Mouse (Mus musculus) 416B (cell line): ENCODE results near the gene Ercc6.

Source experiments
- DNase-seq: peaks from one replicate; pipeline ENCODE4 v3.0.0; 2011; ENCODE audit warnings: low read depth

The Ercc6 gene

GRCm38 (mm10) chr14:32513336-32514032 is at the start of gene Ercc6:
Gene Ercc6 (plus strand): TSS chr14:32513521.
- peak; percentile 95 for DNase-seq

GRCm38 (mm10) chr14:32464601-32465505 is 48.5 kb upstream of the Ercc6 start, which contains the start of gene Slc18a3:
Gene Slc18a3 (minus strand): TSS chr14:32464850.
- DNase-seq, result no peak

DNA sequence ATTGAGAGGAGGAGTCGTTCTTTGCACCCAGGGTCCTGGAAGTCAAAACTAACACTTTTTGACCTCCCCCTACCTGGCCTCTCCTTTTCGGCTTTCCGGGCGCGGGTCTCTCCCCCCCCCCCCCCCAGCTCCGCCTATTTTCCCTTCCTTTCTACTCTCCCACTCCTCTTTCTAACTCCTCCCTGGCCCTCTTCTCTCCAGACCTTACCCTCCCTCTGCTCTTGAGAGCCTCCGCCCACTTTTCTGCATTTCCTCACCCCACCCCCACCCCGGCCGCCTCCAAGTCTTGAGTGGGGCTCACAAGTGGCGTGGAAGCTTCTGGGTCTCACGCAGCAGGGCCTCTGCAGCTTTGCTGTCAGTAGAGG is 47.8 kb upstream of the Ercc6 start:
- DNase-seq, result no peak

DNA sequence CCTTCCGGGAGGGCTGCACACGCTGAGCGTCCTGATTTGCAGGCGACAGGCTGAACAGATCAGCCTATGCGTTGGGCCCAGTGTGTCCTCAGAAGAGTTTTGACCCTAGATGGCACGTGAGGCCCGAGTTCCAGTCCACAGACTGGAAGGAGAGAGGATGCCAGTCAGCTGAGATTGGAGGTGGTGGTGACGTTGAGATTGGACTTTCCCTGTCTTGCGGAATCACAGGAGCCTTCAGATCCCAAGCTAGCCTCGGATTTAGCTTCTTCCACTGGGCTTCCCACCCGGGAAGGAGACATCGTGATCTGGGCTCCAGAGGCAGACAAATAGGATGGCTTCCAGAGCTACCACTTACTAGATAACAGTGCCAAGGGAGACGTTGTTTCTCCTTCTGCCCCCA is 47.4 kb upstream of the Ercc6 start, which contains the start of gene Chat:
TSS of gene Chat (minus strand) at position 101 of the 400 bp plus-strand sequence.
- DNase-seq, result no peak

DNA sequence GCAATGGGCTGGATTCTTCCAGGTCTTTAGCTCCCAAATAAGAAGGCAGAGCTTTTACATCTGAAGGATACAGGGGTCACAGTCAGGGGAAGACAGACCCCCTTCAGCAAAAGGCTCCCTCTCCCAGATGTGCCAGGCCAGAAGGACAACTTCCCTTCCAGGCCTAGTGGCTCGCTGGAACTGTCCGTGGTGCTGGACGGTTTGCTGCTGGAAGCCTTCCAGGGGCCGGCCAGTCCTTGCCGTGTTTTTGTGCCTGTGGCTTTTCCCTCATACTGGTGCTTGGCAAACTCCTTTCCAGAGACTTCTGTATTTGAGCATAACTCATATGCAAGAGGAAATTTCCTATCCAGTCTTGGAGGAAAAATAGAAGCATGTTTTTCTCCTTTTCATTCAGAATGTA is 45.7 kb upstream of the Ercc6 start:
- DNase-seq, result peak; percentile 48

GRCm38 (mm10) chr14:32472996-32473395 is 40.3 kb upstream of the Ercc6 start:
- DNase-seq, result peak; percentile 71

GRCm38 (mm10) chr14:32476559-32476958 is 36.8 kb upstream of the Ercc6 start:
- DNase-seq, result no peak

GRCm38 (mm10) chr14:32477581-32477980 is 35.7 kb upstream of the Ercc6 start:
- DNase-seq, result no peak

GRCm38 (mm10) chr14:32482061-32482460 is 31.3 kb upstream of the Ercc6 start:
- DNase-seq, result peak; percentile 75

- peak; percentile 86 for DNase-seq
Measured at GRCm38 (mm10) chr14:32492521-32492920, 20.8 kb upstream of the Ercc6 start.

DNA sequence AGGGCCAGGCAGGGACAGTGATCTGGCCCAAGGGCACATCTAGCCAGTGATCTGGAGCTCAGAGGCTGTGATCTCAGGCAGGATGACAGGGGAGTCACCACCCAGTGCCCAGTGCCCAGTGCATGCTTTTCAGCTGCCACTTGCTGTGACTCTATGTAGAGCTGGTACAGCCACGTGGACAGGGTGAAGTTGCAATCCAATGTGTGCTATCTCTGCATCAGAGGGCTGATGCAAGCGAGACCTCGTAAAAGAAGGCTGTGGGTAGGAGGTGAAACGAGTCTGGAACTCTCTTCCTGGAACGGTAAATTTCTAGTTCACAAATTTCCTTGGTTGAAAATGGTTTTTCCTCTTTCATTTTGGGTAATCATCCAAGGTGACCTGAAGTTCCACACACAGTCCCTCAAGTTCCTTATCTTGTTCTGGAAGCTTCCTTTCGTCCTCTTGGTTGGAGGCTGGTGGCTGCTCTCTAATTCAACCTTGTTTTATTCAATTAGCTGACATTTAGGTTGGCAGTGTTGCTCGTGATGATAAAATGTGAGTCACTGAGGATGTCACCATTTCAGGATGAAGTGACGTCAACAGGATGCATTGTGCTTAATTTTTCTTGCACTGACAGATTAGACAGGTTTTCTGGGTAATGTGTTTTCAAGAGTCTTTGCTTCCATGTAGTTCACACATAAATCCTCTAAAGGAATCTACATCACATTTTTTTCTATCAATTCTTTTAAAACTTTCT is 17.0 kb upstream of the Ercc6 start:
- peak; percentile 91 for DNase-seq

DNA sequence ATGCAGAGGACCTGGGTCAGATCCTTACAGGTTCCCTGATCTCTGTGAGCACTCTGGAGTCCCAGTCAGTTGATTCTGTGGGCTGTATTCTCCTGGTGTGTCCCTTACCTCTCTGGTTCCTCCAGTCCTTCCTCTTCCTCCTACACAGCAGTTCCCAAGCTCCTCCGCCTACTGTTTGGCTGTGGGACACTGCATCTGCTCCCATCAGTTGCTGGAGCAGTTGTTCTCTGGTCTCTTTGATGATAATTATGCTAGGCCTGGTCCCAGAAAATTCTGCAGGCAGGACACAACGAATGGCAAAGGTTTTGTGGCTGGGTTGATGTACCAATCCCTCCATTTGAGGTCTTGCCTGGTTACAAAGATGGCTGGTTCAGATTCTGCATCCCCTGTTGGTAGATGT is 12.0 kb upstream of the Ercc6 start:
- DNase-seq, result no peak

DNA sequence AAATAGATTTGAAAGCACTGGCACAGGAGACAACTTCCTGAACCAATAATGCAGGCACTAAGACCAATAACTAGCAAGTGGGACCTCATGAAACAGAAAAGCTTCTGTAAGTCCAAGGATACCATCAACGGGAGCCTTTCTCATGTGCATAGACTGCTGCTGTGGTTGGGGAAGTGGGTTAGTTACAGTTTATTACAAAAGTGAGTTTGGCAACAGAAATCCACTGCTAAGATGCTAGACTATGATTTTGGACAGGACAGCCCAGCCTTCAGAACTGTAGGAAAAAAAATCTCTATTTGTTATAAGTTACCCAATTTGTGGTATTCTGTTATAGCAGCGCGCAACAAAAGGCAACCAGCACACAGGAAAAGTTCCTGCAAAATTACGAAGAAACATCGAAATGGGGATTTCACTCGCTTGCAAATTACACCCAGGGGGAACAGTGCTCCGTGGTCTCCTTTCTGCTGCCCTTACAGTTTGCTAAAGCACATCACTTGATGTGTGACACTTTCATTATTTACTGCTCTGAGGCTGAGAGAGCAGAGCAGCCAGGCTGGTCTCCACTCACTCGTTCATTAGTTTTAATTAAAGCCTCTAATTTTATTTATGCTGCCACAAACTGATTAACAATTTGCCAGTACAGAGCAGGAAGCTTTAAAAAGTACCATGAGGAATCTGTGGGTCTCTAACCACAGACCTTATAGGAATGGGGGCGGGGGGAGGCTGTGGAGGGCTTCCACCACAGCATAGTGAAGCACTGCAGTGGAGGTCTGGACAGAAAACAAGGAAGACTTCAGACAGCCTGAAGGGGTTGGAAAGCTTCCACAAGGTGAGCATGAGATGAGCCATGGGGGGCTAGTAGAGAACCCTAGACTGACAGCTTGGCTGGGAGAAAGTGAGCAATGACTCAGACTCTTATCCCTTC is 10.3 kb upstream of the Ercc6 start:
- DNase-seq, result peak; percentile 72

DNA sequence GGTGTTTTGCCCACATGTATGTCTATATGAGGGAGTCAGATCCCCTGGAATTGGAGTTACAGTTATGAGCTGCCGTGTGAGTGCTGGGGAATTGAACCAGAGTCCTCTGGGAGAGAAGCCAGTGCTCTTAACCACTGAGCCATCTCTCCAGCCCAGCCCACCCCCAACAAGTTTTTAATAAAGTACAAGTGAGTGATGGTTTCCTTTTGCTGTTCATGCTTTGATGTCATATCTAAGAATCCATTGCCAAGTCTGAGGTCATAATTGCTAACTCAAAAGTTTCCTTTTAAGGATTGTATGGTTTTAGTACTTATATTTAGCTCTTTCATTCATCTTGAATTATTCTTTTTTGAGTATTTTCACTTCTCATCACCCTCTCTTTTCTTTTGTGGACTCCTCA is 9.4 kb upstream of the Ercc6 start:
- DNase-seq, result no peak

DNA sequence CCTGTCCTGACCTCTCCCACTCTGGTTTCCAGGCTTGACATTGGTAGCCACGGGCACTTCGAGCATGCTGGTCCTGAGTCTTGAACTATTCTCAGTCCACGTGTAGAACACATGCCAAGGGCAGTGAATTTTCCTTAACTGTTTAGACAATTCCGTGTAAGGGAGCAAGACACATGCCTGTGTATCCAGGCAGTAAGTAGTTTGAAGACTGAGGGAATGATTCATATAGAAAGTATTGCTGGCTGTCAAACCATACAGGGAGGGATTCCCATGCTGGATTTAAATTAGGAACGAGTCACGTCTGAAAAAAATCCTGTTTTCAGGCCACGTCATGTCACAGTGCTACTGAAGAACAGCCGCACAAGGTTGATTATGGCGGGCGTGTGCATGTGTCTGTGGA is 7.0 kb upstream of the Ercc6 start:
- DNase-seq, result no peak

- DNase-seq, result no peak
Measured at GRCm38 (mm10) chr14:32507216-32507615, 6.1 kb upstream of the Ercc6 start.

DNA sequence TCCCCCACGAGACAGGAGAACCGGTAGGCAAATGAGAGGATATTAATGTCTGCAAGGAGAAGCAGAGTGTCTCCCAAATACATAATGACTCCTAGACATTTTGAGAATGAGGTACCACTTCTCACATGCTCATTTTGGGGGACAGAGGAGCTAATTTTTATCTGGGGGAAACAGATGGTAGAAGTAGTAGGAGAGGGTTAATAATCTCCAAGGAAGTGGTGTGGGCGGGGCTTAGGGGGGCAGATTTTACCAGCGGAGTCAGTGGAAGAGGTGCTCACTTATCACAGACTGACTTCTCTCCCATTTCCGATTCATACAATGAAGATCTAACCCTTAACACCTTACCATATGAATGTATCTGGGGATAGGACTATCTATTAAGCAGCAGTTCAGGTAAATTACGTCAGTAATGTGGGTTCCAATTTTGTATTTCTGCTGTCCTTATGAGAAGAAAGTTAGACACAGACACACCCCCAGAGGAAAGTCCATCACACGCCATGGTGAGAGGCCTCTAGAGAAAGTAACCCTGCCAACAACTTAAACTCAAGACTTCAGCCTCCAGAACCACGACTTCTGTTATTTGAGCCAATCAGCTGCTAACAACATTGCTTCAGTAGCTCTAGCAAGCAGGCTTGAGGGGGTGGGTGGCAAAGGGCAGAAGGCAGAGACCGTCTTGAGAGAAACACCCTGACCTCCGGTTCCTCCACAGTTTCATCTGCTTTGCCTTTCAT is 5.1 kb upstream of the Ercc6 start:
- peak; percentile 39 for DNase-seq

GRCm38 (mm10) chr14:32509443-32509961 is 3.8 kb upstream of the Ercc6 start:
- peak; percentile 51 for DNase-seq

DNA sequence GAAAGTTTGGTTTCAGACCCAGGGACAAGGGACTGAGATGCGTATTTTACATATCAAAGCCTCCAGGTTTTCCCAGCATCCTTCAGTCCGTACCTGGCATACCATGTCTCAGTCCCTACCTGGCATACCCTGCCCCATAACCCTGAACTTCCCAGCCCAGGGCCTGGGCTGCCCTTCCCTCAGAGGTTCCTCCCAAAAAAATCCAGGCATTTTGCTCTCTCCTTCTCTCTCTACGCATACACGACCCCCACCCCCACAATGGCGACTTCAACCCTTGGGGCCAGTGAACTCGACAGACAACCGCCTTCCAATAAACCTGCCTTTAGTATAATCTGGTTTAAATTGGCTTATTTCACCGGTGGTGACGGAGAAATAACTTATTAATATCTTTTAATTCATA is 409 bp upstream of the Ercc6 start:
- DNase-seq, result no peak

DNA sequence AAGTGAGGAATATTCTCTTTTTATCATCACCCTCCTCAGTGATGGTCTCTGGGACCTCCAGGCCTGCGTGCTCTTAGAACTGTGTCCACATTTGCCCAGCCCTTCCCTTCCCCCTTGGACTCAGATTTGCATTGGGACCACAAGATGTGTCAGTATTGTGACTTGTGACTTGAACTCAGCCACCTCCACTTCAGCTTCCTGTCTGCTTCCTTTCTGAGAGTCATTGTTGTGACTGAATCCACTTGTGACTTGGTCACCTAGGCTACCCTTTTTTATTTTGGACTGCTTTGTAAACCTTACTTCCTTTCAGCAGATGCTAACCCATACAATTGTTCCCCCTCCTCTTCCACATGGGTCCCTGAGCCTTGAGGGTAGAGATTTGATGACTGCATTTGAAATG is 2.8 kb downstream of the Ercc6 start:
- peak; percentile 71 for DNase-seq
